Mouse (Mus musculus) intestine, embryonic 14.5 days (tissue): ENCODE data around the gene Nav3. TPM values are rescaled to one million over a fixed set of nuclear protein-coding genes. Genes with fewer than 3 reads are reported as not detected.

Experiments
- ATAC-seq: fragments of 200-750 bp; cut with Nextera tagmentation; replicated peaks from 2 replicates; pipeline ENCODE4 v1.8.0; 2017; ENCODE audit warnings: low read depth, moderate number of reproducible peaks, moderate TSS enrichment, moderate library complexity; ENCODE audit not compliant: low FRiP score, low TSS enrichment
- DNase-seq: peaks from one replicate; pipeline ENCODE4 v3.0.0-alpha.2; 2018; ENCODE audit warnings: low spot score
- H3K27ac ChIP-seq: fragments of 300-500 bp; sonication (generic); 2 replicates; pipeline ENCODE4 v1.5.1; 2014; ENCODE audit warnings: low read depth, mild to moderate bottlenecking, control low read depth
- H3K27me3 ChIP-seq: fragments of 300-500 bp; sonication (generic); replicated peaks from 2 replicates; pipeline ENCODE4 v1.6.1; 2014; ENCODE audit warnings: low read length, control low read depth; ENCODE audit not compliant: control insufficient read depth, insufficient read depth
- H3K36me3 ChIP-seq: fragments of 300-500 bp; sonication (generic); 2 replicates; pipeline ENCODE4 v1.6.1; 2014; ENCODE audit warnings: low read length, control low read depth; ENCODE audit not compliant: control insufficient read depth, insufficient read depth
- H3K4me1 ChIP-seq: fragments of 300-500 bp; sonication (generic); replicated peaks from 2 replicates; pipeline ENCODE4 v1.6.1; 2014; ENCODE audit warnings: low read length, control low read depth, mixed read lengths; ENCODE audit not compliant: control insufficient read depth, insufficient read depth
- H3K4me2 ChIP-seq: fragments of 300-500 bp; sonication (generic); 2 replicates; pipeline ENCODE4 v1.6.1; 2014; ENCODE audit warnings: low read length
- H3K4me3 ChIP-seq: fragments of 300-500 bp; sonication (generic); 2 replicates; pipeline ENCODE4 v1.5.1; 2014; ENCODE audit warnings: low read depth, low read length, control low read depth, mixed read lengths
- H3K9ac ChIP-seq: fragments of 300-500 bp; sonication (generic); 2 replicates; pipeline ENCODE4 v1.6.1; 2014; ENCODE audit warnings: mild to moderate bottlenecking, low read length
- H3K9me3 ChIP-seq: fragments of 300-500 bp; sonication (generic); 2 replicates; pipeline ENCODE4 v1.6.1; 2016; ENCODE audit warnings: low read length, control low read depth; ENCODE audit not compliant: control insufficient read depth
- WGBS: fragments of 180-500 bp; shearing (Covaris S2); extraction: QIAGEN DNeasy Blood & Tissue Kit; methylation state at CpG from one replicate; pipeline ENCODE4 v1.1.7; 2014; 5-methylcytosine and 5-hydroxymethylcytosine counted together
- polyA plus RNA-seq: library from polyadenylated mRNA; unstranded; fragments of >200 nt; fragmentation: Nextera tagmentation; extraction: Ambion mirVana; gene quantifications from 2 replicates; pipeline ENCODE4 v1.2.1, GENCODE M21; 2014

Nav3 gene
- polyA plus RNA-seq, 1 experiment from 2014 or later = 2.5 TPM

- H3K27me3 ChIP-seq = no peaks in the 10 kb centered on the region
- no peak overlapping the region for H3K27ac ChIP-seq
- H3K36me3 ChIP-seq = no peaks in the 10 kb centered on the region
- no peak overlapping the region for H3K4me3 ChIP-seq
- H3K9ac ChIP-seq = no peak overlapping the region
- no peak overlapping the region for H3K4me2 ChIP-seq
- no peaks in the 10 kb centered on the region for H3K4me1 ChIP-seq
- DNase-seq (no peak), ATAC-seq (no peak)
- WGBS = 53% methylated on average over 11 of the region's 11 CpGs
- no peaks in the 10 kb centered on the region for H3K9me3 ChIP-seq
Measured at GRCm38 (mm10) chr10:109921368-109921767, 534.6 kb downstream of the Nav3 start.

DNA sequence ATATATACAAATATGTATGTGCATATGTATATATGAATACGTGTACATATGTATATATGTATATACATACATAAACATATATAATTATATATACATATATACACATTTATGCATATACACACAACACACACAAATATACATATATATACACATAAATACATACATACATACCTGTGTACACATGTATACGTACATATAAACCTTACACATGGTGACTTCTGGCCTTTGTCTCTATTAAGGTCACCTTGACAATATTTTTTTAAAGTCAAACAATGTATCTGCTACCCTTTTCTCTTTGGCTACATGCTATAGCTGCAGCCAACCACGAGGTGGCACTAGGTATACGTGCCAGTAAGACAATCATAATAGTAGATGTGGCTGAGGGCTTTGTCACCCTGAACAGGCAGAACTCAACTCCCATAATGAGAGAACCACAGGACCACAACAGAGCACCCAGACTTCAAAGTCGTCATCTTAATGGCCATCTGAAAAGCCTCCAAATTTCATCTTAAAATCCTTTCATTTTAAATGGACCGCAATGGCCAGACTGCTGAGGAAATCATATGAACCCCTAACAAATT lies 535.3 kb downstream of the Nav3 start:
- ATAC-seq = peak; percentile 61; the same call in 1 of the 2 replicates

GRCm38 (mm10) chr10:109919515-109919914 lies 536.5 kb downstream of the Nav3 start:
- Histone ChIP-seq H3K9me3 (no peaks in the 10 kb centered on the region), H3K36me3 (no peaks in the 10 kb centered on the region), H3K4me1 (no peaks in the 10 kb centered on the region), H3K4me3 (no peak overlapping the region), H3K27me3 (no peaks in the 10 kb centered on the region), H3K4me2 (no peak overlapping the region), H3K27ac (no peak overlapping the region), H3K9ac (no peak overlapping the region)
- WGBS = 42% methylated on average over 1 of the region's 1 CpGs
- no peak for ATAC-seq
- DNase-seq = no peak

More for the DNA sequence above, 535.3 kb downstream of the Nav3 start:
- Histone ChIP-seq H3K27ac (no peak overlapping the region), H3K9ac (no peak overlapping the region), H3K4me1 (no peaks in the 10 kb centered on the region), H3K27me3 (no peaks in the 10 kb centered on the region), H3K9me3 (no peaks in the 10 kb centered on the region), H3K4me3 (no peak overlapping the region), H3K4me2 (no peak overlapping the region), H3K36me3 (no peaks in the 10 kb centered on the region)
- 15% methylated on average over 6 of the region's 6 CpGs for WGBS
- DNase-seq = peak; percentile 66

DNA sequence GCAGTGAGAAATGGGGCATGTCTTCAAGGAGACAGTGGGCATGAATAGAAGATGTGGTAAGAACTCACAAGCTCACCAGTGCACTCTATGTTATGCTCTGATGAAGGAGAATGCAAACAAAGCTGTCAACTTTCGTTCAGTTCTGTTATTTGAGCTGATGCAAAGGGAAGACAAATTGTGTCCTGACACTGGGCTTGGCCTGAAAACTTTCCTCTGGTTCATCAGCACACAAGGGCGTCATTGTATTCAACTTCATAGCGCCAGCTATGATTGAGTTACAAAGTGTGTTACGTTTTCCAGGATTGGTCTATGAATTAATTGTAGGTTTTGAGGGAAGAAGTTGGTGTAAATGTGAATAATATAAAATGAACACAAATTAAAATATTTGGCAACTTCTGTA lies 548.8 kb downstream of the Nav3 start:
- H3K36me3 ChIP-seq = no peaks in the 10 kb centered on the region
- no peak for ATAC-seq
- no peaks in the 10 kb centered on the region for H3K27me3 ChIP-seq
- H3K9me3 ChIP-seq = no peaks in the 10 kb centered on the region
- H3K9ac ChIP-seq = no peak overlapping the region
- WGBS = 60% methylated on average over 4 of the region's 4 CpGs
- DNase-seq = no peak
- no peak overlapping the region for H3K4me2 ChIP-seq
- H3K4me1 ChIP-seq = 0 out of 2 replicates have a peak, but pooled peaks cover 3% of the 10 kb centered on the region
- H3K4me3 ChIP-seq = no peak overlapping the region
- H3K27ac ChIP-seq = no peak overlapping the region

DNA sequence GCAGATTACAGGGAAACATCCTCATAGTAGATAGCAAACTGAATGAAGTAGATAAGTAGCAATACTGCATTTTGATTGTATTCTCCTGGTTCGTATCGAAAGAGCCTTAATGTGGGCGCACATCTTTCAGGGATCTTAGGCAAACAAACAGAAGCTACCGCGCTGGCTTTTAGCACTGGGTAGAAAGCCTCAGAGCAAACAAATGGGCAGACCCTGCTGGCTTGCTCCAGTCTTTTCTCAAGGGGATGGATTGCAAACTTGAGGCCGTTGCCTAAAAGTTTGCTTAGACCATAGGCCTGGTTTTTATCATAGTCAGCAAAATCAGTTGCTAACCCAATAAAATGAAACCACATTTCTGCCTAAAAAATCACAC lies 549.6 kb downstream of the Nav3 start:
- no peak for DNase-seq
- H3K9me3 ChIP-seq = no peaks in the 10 kb centered on the region
- 0 out of 2 replicates have a peak overlapping the region, but pooled peaks have one; percentile 4 for H3K4me2 ChIP-seq
- no peak overlapping the region for H3K9ac ChIP-seq
- no peak overlapping the region for H3K27ac ChIP-seq
- 0 out of 2 replicates have a peak, but pooled peaks cover 3% of the 10 kb centered on the region for H3K4me1 ChIP-seq
- no peak for ATAC-seq
- no peaks in the 10 kb centered on the region for H3K36me3 ChIP-seq
- no peak overlapping the region for H3K4me3 ChIP-seq
- no peaks in the 10 kb centered on the region for H3K27me3 ChIP-seq
- WGBS = 19% methylated on average over 6 of the region's 6 CpGs

DNA sequence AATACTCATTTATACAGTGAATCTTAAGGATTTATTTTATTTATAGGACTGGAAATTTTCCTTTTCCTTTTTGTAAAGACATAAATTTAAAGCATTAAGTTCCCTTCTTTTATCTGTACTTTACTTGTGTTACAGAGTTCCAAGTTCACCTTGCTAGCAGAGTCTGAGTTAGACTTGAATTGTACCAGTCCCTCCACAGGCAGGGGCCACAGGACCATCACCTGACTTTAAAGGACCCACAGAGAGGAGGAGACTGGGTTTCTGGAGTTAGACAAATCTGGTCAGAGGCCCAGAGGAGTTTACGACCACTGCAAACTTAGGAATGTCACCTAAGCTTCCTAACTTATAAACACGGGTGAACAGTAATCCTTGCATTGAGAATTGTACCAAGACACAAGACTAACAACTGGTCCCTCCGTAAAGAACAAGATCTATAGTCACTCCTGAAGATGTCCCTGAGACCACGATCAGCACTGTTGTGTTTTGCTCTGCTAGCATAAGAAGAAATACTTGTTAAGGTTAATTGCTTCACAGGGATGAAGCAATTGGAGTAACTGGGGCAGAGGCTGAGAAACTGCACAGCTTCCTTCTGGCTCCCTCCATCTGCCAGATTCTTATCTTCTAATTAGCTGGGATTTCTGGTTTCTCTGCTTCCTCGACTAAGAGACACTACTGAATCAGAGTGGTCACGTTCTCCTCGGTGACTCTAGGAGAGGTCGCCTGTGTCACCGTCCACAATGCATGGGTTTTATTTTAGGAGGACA lies 550.2 kb downstream of the Nav3 start:
- ATAC-seq = peak; percentile 53; the same call in 1 of the 2 replicates

GRCm38 (mm10) chr10:109904841-109905240 lies 551.2 kb downstream of the Nav3 start:
- no peaks in the 10 kb centered on the region for H3K36me3 ChIP-seq
- H3K4me2 ChIP-seq = no peak overlapping the region
- no peak for ATAC-seq
- H3K27ac ChIP-seq = no peak overlapping the region
- no peaks in the 10 kb centered on the region for H3K9me3 ChIP-seq
- 0 out of 2 replicates have a peak, but pooled peaks cover 3% of the 10 kb centered on the region for H3K4me1 ChIP-seq
- DNase-seq = no peak
- no peaks in the 10 kb centered on the region for H3K27me3 ChIP-seq
- no peak overlapping the region for H3K4me3 ChIP-seq
- 76% methylated on average over 1 of the region's 1 CpGs for WGBS
- H3K9ac ChIP-seq = no peak overlapping the region

More for the DNA sequence above, 550.2 kb downstream of the Nav3 start:
- Histone ChIP-seq H3K4me3 (no peak overlapping the region), H3K9me3 (no peaks in the 10 kb centered on the region), H3K27ac (no peak overlapping the region), H3K36me3 (no peaks in the 10 kb centered on the region), H3K27me3 (no peaks in the 10 kb centered on the region), H3K4me2 (0 out of 2 replicates have a peak overlapping the region, but pooled peaks have one; percentile 4), H3K4me1 (0 out of 2 replicates have a peak, but pooled peaks cover 3% of the 10 kb centered on the region), H3K9ac (no peak overlapping the region)
- DNase-seq = no peak
- WGBS = 18% methylated on average over 9 of the region's 9 CpGs

GRCm38 (mm10) chr10:109903701-109904555 lies 552.1 kb downstream of the Nav3 start:
- DNase-seq (no peak), ATAC-seq (no peak)
- Histone ChIP-seq H3K4me3 (no peak overlapping the region), H3K9ac (no peak overlapping the region), H3K27ac (no peak overlapping the region), H3K9me3 (no peaks in the 10 kb centered on the region), H3K4me2 (no peak overlapping the region), H3K27me3 (no peaks in the 10 kb centered on the region), H3K4me1 (0 out of 2 replicates have a peak, but pooled peaks cover 3% of the 10 kb centered on the region), H3K36me3 (no peaks in the 10 kb centered on the region)
- WGBS = 65% methylated on average over 17 of the region's 17 CpGs
